In genomic region chr3:30975102-30975754, GRCm38 (mm10) we compare ENCODE assay signal across 8 mouse cellular contexts. TPM values are rescaled to one million over a fixed set of nuclear protein-coding genes. Genes with fewer than 3 reads are reported as not detected.
DNase-seq lines count a peak whose midpoint lies in the region; ATAC-seq lines count a peak whose summit lies in the region.

No protein-coding gene starts in this region.

- H3K4me1 ChIP-seq in intestine, embryonic 14.5 days (replicated peaks; ENCODE audit: control insufficient read depth, insufficient read depth, low read length): no peaks in the 10 kb centered on the region
- H3K4me1 ChIP-seq in intestine, embryonic 16.5 days (ENCODE audit: control insufficient read depth, insufficient read depth, low read length): no peaks in the 10 kb centered on the region
- H3K4me1 ChIP-seq in embryonic facial prominence, embryonic 11.5 days (ENCODE audit: control insufficient read depth, insufficient read depth, low read length): no peaks in the 10 kb centered on the region

- no peak overlapping the region for H3K4me2 ChIP-seq in intestine, embryonic 14.5 days (ENCODE audit: low read length)
- no peak overlapping the region for H3K4me2 ChIP-seq in intestine, embryonic 16.5 days (ENCODE audit: low read depth, low read length)
- no peak overlapping the region for H3K4me2 ChIP-seq in embryonic facial prominence, embryonic 11.5 days (ENCODE audit: low read depth, low read length)

- H3K9ac ChIP-seq in intestine, embryonic 14.5 days (ENCODE audit: low read length): no peak overlapping the region
- H3K9ac ChIP-seq in intestine, embryonic 16.5 days (ENCODE audit: low read depth, low read length): no peak overlapping the region
- H3K9ac ChIP-seq in embryonic facial prominence, embryonic 11.5 days (replicated peaks; ENCODE audit: low read length): no peak overlapping the region

- intact Hi-C loops in heart, postnatal 14 days (cut with DNase I): loop anchor here (2.0 kb wide), 2 partner anchors 278 to 382 kb away; no protein-coding TSS in a partner anchor

- ATAC-seq in intestine, embryonic 14.5 days (replicated peaks; ENCODE audit: low FRiP score, low TSS enrichment, low read depth): no peak; the same call in 1 of the 2 replicates
- ATAC-seq in intestine, embryonic 16.5 days: no peak
- peak; percentile 79 for ATAC-seq in embryonic facial prominence, embryonic 11.5 days (replicated peaks; ENCODE audit: insufficient number of reproducible peaks, low FRiP score, low TSS enrichment, low read depth)
- ATAC-seq in megakaryocyte-erythroid progenitor cell, adult 5-6 weeks (replicated peaks; ENCODE audit: low FRiP score, low TSS enrichment, poor library complexity, severe bottlenecking): peak; percentile 93

- no peaks in the 10 kb centered on the region for H3K9me3 ChIP-seq in intestine, embryonic 14.5 days (ENCODE audit: control insufficient read depth, low read length)
- no peaks in the 10 kb centered on the region for H3K9me3 ChIP-seq in intestine, embryonic 16.5 days (ENCODE audit: control insufficient read depth, low read length)
- H3K9me3 ChIP-seq in embryonic facial prominence, embryonic 11.5 days (replicated peaks; ENCODE audit: control insufficient read depth, low read length): no peaks in the 10 kb centered on the region

- H3K27ac ChIP-seq in intestine, embryonic 14.5 days (ENCODE audit: low read depth): no peak overlapping the region
- H3K27ac ChIP-seq in intestine, embryonic 16.5 days (ENCODE audit: low read length): no peak overlapping the region
- H3K27ac ChIP-seq in embryonic facial prominence, embryonic 11.5 days (replicated peaks; ENCODE audit: low read depth, low read length): no peak overlapping the region

- WGBS in intestine, embryonic 14.5 days: 50% methylated on average over 9 of the region's 9 CpGs
- 54% methylated on average over 9 of the region's 9 CpGs for WGBS in intestine, embryonic 16.5 days
- WGBS in embryonic facial prominence, embryonic 11.5 days: 40% methylated on average over 9 of the region's 9 CpGs

- H3K4me3 ChIP-seq in intestine, embryonic 14.5 days (ENCODE audit: low read depth, low read length): no peak overlapping the region
- no peak overlapping the region for H3K4me3 ChIP-seq in intestine, embryonic 16.5 days (ENCODE audit: low read length)
- H3K4me3 ChIP-seq in embryonic facial prominence, embryonic 11.5 days (ENCODE audit: low read depth, low read length): no peak overlapping the region

- no peaks in the 10 kb centered on the region for H3K36me3 ChIP-seq in intestine, embryonic 14.5 days (ENCODE audit: control insufficient read depth, insufficient read depth, low read length)
- H3K36me3 ChIP-seq in intestine, embryonic 16.5 days (ENCODE audit: control insufficient read depth, insufficient read depth, low read length): no peaks in the 10 kb centered on the region
- H3K36me3 ChIP-seq in embryonic facial prominence, embryonic 11.5 days (replicated peaks; ENCODE audit: control insufficient read depth, insufficient read depth, low read depth, low read length): no peaks in the 10 kb centered on the region

- H3K27me3 ChIP-seq in intestine, embryonic 14.5 days (replicated peaks; ENCODE audit: control insufficient read depth, insufficient read depth, low read length): no peaks in the 10 kb centered on the region
- no peaks in the 10 kb centered on the region for H3K27me3 ChIP-seq in intestine, embryonic 16.5 days (replicated peaks; ENCODE audit: control insufficient read depth, insufficient read depth, low read length)
- no peaks in the 10 kb centered on the region for H3K27me3 ChIP-seq in embryonic facial prominence, embryonic 11.5 days (ENCODE audit: control insufficient read depth, insufficient read depth, low read length)

- peak; percentile 78 for DNase-seq in intestine, embryonic 14.5 days (ENCODE audit: low spot score)
- DNase-seq in adrenal gland, postnatal 25 days: peak; percentile 53
- DNase-seq in embryonic facial prominence, embryonic 11.5 days (ENCODE audit: low spot score): peak; percentile 80
- peak; percentile 71 to 83 for DNase-seq in heart, postnatal 14 days
- DNase-seq in layer of hippocampus, postnatal 14 days (ENCODE audit: low spot score in 2 of 2): peak; percentile 11 to 59
- DNase-seq in spleen, adult 12 weeks (ENCODE audit: low spot score): peak; percentile 49

RNA-seq across cellular contexts. Expression of gene Phc3, which starts 6.0 kb away (rescaled TPM):
- polyA plus RNA-seq in intestine, embryonic 14.5 days (2014; fragmentation: Nextera tagmentation; extraction: Ambion mirVana): 8.8 and 9.1 TPM in 2 replicates
- polyA plus RNA-seq in intestine, embryonic 16.5 days (2015; fragmentation: Nextera tagmentation; extraction: Ambion mirVana): 4.2 and 4.5 TPM in 2 replicates
- 41.1 and 44.8 TPM in 2 replicates for total RNA-seq in adrenal gland, postnatal 25 days (2021)
- polyA plus RNA-seq in embryonic facial prominence, embryonic 11.5 days (2014; fragmentation: Nextera tagmentation; extraction: Ambion mirVana): 4.0 and 4.4 TPM in 2 replicates
- total RNA-seq in heart, postnatal 14 days (2021): 10 to 100 TPM; 17.4 to 20.7 TPM
- total RNA-seq in layer of hippocampus, postnatal 14 days (2021): 10 to 100 TPM; 37.0 to 37.9 TPM
- total RNA-seq in megakaryocyte-erythroid progenitor cell, adult 5-6 weeks (2014; fragmentation: Nextera tagmentation): 30.5 and 33.7 TPM in 2 replicates
- total RNA-seq in megakaryocyte-erythroid progenitor cell, adult 5-6 weeks (2017): 12.8 and 22.3 TPM in 2 replicates

RNA-seq across cellular contexts. Expression of gene Prkci, which starts 20.3 kb away (rescaled TPM):
- polyA plus RNA-seq in intestine, embryonic 14.5 days (2014; fragmentation: Nextera tagmentation; extraction: Ambion mirVana): 48.0 and 51.8 TPM in 2 replicates
- 24.6 and 29.1 TPM in 2 replicates for polyA plus RNA-seq in intestine, embryonic 16.5 days (2015; fragmentation: Nextera tagmentation; extraction: Ambion mirVana)
- 52.6 and 56.7 TPM in 2 replicates for total RNA-seq in adrenal gland, postnatal 25 days (2021)
- 51.4 and 57.1 TPM in 2 replicates for polyA plus RNA-seq in embryonic facial prominence, embryonic 11.5 days (2014; fragmentation: Nextera tagmentation; extraction: Ambion mirVana)
- total RNA-seq in heart, postnatal 14 days (2021): 10 to 100 TPM; 17.6 to 18.0 TPM
- 10 to 100 TPM; 56.8 to 59.5 TPM for total RNA-seq in layer of hippocampus, postnatal 14 days (2021)
- total RNA-seq in megakaryocyte-erythroid progenitor cell, adult 5-6 weeks (2014; fragmentation: Nextera tagmentation): 8.6 and 17.0 TPM in 2 replicates
- 5.7 and 6.8 TPM in 2 replicates for total RNA-seq in megakaryocyte-erythroid progenitor cell, adult 5-6 weeks (2017)

Comparison
In these comparisons a context has a peak if more than half of its experiments do, and no peak if none do; other contexts are left out.
1. ATAC-seq: peak in embryonic facial prominence, embryonic 11.5 days (single experiment) and megakaryocyte-erythroid progenitor cell, adult 5-6 weeks (single experiment); none in intestine, embryonic 14.5 days (single experiment) and intestine, embryonic 16.5 days (single experiment).
2. Peak in every context shown above with its lines, with median percentiles within 50 percentile points of each other: DNase-seq.